Mouse (Mus musculus): ENCODE results near the gene Hist1h3f.

The Hist1h3f gene

DNA sequence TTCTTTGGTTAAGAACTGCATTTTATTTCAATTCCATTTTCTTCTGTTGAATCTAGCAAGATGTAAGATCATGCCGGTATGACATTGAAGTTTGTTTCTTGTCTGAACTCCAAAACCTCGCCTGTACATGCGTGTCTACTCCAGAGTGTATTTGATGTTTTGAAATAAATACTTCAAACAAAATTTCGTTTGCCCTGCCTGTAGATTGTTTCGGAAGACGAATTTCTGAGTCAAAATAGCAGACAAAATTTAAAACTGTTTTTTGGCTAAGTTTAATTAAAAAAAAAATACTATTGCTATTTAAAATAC is 25.6 kb upstream of the Hist1h3f start:
- DNase-seq (ENCODE audit: low read depth), result no peak

DNA sequence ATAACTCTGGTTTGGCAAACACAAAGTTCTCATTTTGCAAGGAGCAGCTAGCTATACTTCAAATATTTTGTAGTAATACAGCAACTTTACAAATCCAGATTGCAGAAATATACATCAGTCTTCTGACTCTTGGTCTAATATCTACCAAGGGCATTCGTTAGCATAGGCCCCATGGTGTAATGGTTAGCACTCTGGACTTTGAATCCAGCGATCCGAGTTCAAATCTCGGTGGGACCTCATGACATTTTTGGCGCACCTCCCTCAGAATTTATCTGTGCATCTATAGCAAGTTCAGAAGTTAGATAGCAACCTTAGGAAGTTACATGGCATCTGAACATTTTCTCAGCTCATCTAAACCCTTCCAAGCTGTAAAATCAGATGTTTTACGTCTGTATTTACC is 25.0 kb upstream of the Hist1h3f start:
- peak; percentile 90 for DNase-seq (ENCODE audit: low read depth)

DNA sequence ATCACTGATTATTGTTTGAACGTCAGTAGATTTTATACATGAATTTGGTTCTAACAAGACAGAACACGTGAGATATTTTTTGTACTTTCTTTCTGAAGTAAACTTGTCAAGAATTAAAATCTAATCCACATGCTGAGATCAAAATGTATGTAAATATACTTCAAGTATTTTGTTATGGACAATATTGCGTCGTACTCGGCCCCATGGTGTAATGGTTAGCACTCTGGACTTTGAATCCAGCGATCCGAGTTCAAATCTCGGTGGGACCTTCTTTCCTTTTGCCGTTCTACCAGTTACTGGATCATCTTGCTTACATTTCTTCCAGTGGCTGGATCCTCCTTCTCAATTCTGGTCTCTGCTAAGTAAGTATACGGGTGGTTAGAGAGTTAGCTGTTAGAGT is 24.4 kb upstream of the Hist1h3f start:
- DNase-seq (ENCODE audit: low read depth), result peak; percentile 89

DNA sequence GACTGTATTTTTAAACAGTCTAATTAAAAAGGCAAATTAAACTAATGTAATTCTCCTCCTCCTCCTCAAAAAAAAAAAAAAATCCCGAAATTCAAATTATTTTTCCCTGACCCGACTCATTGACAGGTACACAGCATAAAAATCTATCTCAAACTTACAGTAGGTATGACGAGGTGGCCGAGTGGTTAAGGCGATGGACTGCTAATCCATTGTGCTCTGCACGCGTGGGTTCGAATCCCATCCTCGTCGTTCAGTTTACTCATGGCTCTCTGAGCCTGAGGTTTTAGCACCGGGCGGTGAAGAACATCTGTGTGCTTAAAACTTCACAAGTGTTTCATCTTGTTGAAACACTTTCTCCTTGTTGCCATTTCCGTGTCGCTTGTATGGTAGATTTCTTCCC is 22.1 kb upstream of the Hist1h3f start:
- DNase-seq (ENCODE audit: low read depth), result peak; percentile 83

DNA sequence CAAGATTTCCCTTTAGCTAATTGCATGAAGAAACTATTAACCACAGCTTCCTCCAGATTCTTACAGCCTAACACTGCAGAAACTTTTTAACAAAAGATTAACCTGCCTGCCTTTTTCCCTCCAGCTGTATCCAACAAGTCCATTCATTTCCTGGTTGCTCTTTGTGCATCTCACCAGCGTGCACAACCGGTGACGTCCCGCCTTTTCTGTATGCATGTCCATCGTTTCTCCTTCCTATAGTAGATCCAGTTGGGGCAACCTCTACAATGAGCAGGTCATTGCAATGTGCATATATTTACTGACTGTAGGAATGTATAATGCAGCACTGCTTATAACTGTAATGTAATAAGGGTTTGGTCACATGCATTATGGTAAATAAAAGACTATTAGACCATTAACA is 19.9 kb upstream of the Hist1h3f start:
- no peak for DNase-seq (ENCODE audit: low read depth)

DNA sequence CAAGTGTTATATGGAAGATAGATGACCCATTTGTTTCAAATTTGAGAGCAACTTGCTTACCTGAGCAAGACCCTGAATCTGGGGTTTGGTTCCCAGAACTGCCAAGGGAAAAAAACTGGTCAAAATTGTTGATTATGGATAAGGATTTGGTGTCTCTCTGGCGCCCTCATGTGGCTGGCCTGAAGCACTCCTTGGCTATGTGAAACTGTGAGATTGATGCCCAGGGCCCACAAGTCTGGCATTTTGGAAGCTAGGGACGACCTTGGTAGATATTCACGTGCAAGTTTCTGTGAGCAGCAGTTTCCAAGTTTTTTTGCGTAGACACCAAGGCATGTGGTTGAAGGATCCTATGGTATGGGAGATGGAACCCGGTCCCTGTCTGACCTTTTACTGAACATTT is 19.2 kb upstream of the Hist1h3f start:
- peak; percentile 90 for DNase-seq (ENCODE audit: low read depth)

DNA sequence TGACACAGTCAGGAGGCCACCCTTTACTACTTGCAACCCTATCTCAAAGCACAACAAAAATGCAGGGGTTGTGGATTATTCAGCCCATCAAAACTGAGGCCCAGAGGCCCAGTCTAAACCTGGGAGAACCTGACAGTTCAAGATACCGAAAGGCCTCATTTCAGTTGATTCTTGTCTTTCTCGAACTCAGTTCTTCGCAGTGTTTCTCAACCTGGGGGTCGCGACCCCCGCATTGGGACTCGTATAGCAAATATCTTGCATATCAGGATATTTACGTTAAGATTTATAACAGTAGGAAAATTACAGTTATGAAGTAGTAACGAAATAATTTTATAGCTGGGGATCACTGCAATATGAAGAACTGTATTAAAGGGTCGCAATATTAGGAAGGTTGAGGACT is 18.0 kb upstream of the Hist1h3f start:
- DNase-seq (ENCODE audit: low read depth), result no peak

DNA sequence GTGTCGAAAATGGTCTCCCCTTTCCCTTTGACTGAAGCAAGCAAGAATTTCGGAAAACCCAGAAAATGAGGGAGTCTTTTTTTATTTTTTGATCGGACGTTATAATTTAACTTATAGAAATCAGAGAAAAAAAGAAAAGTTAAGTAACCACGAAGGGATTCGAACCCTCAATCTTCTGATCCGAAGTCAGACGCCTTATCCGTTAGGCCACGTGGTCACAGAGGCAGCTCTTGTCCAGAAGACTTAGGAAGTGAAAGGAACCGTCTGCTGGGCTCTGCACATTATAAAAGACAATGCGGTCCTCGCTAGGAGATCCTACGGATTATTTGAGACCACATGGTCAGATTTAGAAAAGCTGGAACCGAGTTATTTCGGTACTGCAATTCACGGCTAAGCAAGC is 17.5 kb upstream of the Hist1h3f start:
- peak; percentile 95 for DNase-seq (ENCODE audit: low read depth)

DNA sequence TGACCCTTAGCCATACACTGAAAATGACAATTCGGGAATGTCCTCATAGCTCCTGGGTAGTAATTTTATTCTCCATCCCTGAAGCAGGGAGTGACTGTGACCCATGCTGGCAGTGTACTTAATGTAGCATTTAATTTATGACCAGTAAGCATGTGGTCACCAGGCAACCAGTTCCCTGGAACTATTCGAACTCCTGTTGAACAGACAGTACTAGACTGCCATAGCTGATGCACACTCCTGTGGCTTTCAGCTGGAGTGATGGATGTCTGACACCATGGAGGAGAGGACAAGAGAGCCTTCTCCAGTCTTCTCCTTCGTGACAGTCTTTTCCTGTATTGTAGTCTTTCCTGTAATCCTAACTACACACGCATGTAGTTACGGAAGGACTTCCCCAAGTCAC is 14.8 kb upstream of the Hist1h3f start:
- no peak for DNase-seq (ENCODE audit: low read depth)

DNA sequence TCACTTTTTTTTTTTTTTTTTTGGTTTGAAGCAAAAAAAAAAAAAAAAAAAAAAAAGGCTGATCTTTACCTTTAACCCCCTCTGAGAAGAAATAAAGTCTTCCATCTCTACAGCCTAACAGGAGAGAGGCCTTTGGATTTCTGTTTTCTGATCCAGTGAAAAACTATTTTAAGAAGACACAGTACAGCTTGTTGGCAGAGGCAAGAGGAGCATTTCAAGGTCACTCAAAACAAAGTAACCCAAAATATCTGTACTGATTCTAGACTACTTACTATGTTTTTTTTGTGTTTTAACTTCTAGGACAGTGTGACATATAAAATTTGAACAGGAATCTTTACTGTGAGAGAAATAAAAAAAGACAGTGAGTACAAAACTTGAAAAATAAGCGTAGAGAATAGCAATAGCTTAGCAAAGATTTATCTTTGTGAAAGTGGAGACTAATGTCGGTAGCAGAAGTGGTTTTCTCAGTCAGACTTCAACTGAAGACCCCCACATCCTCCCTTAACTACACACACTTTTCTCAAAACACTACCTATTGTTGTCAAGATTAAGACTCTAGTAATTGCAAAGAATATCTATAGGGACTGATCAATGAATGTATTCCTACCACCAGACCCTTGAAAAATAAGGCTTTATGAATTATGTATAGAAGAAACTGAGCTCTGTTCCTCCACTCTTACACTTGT is 14.2 kb upstream of the Hist1h3f start:
- DNase-seq (ENCODE audit: low read depth), result no peak

DNA sequence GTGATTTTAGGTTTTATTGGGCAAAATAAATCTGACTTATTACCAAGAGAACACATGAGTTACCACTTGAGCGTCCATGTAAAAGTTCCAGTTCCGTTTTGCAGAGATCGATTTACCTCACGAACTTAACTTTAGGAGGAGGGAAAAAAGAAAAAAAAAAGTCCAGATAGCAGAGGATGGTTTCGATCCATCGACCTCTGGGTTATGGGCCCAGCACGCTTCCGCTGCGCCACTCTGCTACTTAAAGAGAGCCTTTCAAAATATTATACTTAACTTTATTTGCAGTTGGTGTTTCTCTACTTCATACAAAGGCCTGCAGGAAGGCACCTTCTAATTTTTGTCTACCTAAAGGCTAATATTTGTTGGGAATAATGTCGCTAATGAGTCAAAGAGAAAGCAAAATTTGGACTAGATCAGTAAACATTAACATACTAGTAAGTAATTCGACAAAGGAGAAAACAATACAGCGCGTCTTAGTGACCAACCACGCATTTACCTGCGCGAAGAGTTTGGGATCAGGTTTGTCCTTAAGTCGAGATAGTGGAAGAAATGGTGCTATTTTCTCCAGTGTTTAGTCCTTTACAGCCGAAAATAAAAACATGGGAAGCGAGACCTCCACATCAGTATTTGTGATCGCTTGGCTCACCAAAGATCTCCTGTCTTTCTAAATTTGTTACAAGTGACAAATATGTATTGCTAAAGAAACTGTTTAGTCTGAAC is 13.5 kb upstream of the Hist1h3f start:
- DNase-seq (ENCODE audit: low read depth), result peak; percentile 92

DNA sequence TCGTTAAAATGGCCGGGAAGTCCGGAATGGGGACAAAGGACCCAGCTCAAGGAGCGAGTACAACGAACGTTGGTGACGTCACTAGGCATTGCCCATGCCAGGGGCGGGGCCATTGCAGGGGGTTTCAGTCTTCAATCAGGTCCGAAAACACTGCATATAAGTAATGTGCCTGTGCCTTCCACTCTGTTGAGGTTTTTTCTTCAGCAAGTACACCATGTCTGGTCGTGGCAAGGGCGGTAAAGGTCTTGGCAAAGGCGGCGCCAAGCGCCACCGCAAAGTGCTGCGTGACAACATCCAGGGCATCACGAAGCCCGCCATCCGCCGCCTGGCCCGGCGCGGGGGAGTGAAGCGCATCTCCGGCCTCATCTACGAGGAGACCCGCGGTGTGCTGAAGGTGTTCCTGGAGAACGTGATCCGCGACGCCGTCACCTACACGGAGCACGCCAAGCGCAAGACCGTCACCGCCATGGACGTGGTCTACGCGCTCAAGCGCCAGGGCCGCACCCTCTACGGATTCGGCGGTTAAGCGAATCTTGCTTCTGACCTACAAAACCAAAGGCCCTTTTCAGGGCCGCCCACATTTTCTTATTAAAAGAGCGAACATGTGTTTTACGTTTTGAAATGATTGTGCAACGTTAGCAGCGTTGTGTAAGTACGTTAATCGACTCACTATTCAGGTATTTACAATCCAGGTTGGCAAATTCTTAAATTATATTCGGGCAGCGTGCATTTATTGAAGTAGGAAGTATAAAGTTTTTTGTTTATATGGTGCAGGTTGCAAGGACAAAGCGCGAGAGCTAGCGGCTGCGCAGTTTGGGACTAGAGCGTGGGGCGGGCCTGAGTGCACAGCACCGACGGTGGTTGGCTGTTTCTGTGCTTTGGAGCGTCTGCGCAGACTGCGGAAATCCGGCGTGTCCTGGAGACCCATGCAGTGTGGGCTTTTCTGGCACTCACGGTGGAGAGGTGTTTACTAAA is 12.7 kb upstream of the Hist1h3f start, which contains the start of gene Hist1h4h:
TSS of gene Hist1h4h (plus strand) at position 150 of the 975 bp plus-strand sequence.
- DNase-seq (ENCODE audit: low read depth), result peak; percentile 98

DNA sequence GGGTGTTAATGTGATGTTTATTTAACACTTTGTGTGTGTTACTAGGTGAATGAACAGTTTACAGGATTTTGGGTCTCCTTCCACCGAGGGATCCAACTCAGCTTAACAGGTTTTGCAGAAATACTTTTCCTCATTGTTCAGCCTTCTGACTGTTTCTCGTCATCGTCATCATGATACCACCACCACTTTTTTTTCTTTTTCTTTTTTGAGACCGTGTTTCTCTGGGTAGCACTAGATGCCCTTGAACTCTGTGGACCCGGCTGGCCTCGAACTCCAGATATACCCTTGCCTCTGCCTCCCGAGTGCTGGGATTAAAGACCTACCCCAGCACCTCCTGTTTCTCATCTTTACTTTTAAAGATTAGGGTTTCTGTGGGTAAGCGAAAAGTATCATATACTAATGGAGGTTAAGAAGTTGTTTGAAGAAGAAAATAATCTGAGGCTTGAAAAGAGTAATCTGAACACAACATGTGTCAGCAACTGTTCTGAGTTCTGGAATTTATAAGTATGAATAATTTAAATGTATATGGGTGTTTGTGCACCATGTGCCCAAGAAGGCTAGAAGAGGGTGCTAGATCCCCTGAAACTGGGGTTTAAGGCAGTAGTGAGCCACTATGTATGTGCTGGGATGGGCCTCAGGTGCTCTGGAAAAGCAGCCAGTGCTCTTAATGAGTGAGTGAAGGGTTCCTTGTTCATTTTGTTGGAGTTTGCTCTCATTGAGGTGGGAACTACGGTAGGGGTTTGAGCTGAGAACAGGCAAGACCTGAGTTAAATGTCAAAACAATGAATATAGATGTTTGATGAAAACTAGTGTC is 11.4 kb upstream of the Hist1h3f start:
- peak; percentile 6 for DNase-seq (ENCODE audit: low read depth)

DNA sequence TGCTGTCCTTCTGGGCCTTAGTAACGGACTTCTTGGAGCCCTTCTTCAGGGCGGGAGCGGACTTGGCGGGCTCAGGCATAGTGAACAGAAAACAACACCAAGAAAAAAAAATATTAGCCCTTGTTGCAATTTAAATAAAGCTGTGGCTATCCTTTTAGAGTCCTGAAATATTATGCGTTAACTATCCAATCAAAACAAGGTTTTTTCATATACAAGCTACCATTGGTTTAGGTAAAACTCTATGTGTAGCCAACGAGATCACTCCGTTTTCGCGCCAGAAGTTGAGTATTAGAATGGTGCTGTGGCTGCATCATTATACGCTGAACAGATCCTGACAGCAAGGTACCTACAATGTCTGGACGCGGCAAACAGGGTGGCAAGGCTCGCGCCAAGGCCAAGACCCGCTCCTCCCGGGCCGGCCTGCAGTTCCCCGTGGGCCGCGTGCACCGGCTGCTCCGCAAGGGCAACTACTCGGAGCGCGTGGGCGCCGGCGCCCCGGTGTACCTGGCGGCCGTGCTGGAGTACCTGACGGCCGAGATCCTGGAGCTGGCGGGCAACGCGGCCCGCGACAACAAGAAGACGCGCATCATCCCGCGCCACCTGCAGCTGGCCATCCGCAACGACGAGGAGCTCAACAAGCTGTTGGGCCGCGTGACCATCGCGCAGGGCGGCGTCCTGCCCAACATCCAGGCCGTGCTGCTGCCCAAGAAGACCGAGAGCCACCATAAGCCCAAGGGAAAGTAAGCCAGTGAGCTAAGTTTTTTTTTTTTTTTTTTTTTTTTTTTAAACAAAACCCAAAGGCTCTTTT is 10.1 kb upstream of the Hist1h3f start, which contains the start of gene Hist1h2af:
TSS of gene Hist1h2af (plus strand) at position 347 of the 808 bp plus-strand sequence.
- peak; percentile 73 for DNase-seq (ENCODE audit: low read depth)

DNA sequence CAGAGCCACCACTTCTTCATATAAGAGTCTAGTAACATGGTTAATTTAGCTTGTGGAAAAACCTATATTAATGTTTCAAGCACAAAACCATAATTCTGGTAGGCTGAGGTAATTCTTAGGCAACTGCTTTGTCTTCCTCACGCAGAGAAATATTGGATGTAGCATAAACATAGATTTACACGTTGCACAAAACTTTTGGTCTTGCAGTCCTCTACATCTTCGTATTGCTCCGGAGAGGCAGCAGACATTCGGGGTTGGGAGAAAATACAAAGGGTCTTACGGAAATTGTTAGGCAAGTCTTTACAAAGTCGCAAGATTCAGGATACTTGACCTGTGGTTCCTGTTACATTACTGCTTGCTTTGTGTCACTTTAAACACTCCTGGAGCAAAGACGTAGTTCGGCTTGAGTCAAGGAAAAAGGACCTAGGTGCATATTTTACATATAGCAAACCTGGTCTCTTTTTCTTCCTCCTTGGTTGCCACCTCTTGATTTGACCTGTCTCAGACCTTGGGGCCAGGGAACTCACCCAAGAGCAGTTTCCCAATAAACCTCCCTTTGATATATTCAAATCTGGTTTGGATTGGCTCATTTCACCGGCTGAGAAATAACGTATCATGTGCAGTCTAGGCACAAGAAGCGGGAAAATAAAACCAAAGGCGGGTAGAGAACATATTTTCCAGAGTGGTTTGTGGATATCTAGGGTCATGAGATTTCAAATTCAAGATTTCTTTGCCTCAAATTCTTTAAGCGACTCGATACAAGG is 9.3 kb upstream of the Hist1h3f start:
- DNase-seq (ENCODE audit: low read depth), result no peak

DNA sequence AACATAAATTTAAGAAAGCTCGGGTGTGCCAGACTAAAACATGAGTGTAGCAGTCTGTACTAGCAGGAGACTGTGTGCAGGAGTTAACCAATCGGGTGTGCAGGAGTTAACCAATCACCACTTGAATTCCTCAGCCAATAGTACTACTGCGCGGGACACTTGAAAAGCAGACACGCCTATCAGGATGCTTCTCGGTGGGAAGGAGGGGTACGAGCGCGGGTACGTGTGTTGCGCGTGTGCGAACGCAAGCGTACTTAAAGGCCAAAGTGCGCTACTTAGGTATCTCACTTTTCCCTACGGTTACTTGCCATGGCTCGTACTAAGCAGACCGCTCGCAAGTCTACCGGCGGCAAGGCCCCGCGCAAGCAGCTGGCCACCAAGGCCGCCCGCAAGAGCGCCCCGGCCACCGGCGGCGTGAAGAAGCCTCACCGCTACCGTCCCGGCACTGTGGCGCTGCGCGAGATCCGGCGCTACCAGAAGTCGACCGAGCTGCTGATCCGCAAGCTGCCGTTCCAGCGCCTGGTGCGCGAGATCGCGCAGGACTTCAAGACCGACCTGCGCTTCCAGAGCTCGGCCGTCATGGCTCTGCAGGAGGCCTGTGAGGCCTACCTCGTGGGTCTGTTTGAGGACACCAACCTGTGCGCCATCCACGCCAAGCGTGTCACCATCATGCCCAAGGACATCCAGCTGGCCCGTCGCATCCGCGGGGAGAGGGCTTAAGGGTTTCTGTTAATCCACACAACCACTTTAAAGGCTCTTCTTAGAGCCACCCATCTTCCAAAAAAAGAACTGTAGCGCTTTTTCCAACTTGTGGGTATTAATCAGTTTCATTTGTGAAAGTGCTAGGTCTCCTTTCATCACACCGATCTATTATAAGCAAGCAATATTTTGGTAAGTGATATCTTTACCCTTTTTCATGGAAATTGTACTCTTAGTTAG is 8.4 kb upstream of the Hist1h3f start, which contains the start of gene Hist1h3g:
TSS of gene Hist1h3g (plus strand) at position 286 of the 939 bp plus-strand sequence.
- DNase-seq (ENCODE audit: low read depth), result peak; percentile 91

DNA sequence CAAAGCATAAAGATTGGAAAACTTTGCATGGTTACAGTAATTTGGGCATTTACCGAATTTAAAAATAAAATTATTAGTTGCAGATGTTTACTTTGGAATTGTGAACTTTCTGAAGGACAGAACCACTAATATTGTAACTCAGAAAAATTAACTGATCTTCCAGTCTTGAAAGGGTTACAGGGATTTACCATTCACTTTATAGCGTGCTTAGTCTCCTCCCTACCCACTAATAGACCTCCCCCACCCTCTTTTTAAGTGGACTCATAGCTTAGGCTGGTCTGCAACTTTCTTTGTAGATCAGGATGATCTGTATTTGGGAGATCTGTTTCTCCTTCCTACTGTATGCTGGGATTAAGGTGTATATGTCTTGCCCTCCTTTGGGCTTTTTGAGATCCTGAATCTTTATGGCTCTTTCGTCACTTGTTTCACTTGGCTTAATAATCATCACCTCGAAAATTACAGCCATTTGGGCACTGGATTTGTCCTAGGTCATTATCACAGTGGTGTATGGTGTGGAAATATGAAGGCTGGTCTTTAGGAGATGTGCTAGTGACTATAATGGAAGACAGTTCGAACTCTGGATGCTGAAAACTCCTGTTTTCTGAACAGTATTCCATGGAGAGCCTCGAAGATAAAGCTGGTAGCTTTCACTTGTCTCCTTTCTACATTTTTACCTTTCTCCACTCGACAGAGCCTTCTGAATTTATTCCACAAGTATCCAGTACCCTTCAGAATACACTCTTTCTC is 7.6 kb upstream of the Hist1h3f start:
- no peak for DNase-seq (ENCODE audit: low read depth)

Data from naive thymus-derived CD4-positive, alpha-beta T cell, adult 2 months (primary cell).